Mouse (Mus musculus): ENCODE results near the gene Cpsf4. TPM values are rescaled to one million over a fixed set of nuclear protein-coding genes. Genes with fewer than 3 reads are reported as not detected.
"Not testable (repeated sequence)": the region's sequence is repeated elsewhere in the genome, so short reads cannot be mapped to it uniquely, and the experiment has no call there.

Gene Cpsf4
- polyA plus RNA-seq, 1 experiment from 2014 or later, result 90.8 TPM

DNA sequence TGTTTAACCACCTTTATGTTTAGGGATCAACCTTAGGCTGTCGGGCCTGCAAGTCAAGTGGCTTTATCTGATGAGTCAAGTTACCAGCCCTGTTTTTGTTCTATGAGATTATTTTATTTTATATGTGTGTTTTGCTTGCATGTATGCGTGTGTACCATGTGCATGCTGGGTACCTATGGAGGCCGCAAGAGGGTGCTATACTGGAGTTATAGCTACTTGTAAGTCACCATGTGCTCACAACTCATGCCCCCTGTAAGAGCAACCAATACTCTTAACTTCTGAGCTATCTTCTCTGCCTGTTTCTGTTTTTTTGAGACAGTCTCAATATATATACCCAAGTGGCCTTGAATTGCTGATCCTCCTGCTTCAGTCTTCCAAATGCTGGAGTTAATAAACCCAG lies 46.5 kb downstream of the Cpsf4 start:
- Histone ChIP-seq H3K4me1 (no peaks in the 10 kb centered on the region), H3K27ac (no peak overlapping the region), H3K27me3 (ENCODE audit: low read depth, poor library complexity, severe bottlenecking) (no peaks in the 10 kb centered on the region), H3K9me3 (replicated peaks) (no peaks in the 10 kb centered on the region), H3K4me3 (no peak overlapping the region), H3K36me3 (peaks cover 79% of the 10 kb centered on the region)
- no peak for DNase-seq (ENCODE audit: low spot score)
- WGBS, result 95% methylated on average over 3 of the region's 3 CpGs

DNA sequence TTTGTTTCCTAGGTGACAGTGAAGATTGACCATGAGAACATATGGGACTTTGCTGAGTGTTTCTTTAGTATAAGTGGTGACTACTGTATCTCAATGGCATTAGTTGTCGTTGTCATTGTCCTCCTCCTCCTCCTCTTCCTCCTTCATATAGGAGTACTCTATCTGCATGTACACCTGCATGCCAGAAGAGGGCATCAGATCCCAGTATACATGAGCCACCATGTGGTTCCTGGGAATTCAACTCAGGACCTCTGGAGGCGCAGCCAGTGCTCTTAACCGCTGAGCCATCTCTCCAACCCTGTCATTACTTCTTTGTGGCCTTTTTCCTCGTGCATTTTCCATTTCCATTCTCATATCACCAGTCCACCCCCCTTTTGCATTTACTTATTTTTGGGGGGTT lies 47.7 kb downstream of the Cpsf4 start:
- 70% methylated on average over 4 of the region's 4 CpGs for WGBS
- H3K36me3 ChIP-seq, result peaks cover 81% of the 10 kb centered on the region

GRCm38 (mm10) chr5:145217746-145218145 lies 50.7 kb downstream of the Cpsf4 start:
- no peaks in the 10 kb centered on the region for H3K9me3 ChIP-seq (replicated peaks)
- H3K36me3 ChIP-seq, result peaks cover 76% of the 10 kb centered on the region
- H3K27me3 ChIP-seq (ENCODE audit: low read depth, poor library complexity, severe bottlenecking), result no peaks in the 10 kb centered on the region
- H3K4me1 ChIP-seq, result no peaks in the 10 kb centered on the region
- no peak overlapping the region for H3K27ac ChIP-seq
- 89% methylated on average over 6 of the region's 6 CpGs for WGBS
- no peak for DNase-seq (ENCODE audit: low spot score)
- no peak overlapping the region for H3K4me3 ChIP-seq

More for the DNA sequence above, 47.7 kb downstream of the Cpsf4 start:
- no peak overlapping the region for H3K4me3 ChIP-seq
- no peak for DNase-seq (ENCODE audit: low spot score)
- no peaks in the 10 kb centered on the region for H3K9me3 ChIP-seq (replicated peaks)
- no peaks in the 10 kb centered on the region for H3K4me1 ChIP-seq
- H3K27me3 ChIP-seq (ENCODE audit: low read depth, poor library complexity, severe bottlenecking), result no peaks in the 10 kb centered on the region
- H3K27ac ChIP-seq, result no peak overlapping the region

DNA sequence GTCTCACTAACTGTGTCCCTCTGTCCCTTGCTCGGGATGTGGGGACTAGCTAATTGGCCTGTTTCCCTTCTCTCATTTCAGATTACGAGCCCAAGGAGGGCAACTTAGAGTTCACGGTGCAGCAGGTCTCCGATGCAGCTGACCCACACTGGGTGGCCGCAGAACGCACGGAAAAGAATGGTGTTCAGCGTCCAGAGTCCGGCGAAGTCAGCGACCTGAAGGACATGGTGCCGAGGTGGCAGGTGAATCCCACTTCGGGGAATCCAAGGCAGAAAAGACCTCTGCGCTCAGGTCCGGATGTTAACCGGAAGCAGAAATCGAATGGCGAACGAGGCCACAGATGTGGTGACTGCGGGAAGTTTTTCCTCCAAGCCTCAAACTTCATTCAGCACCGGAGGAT lies 51.2 kb downstream of the Cpsf4 start:
- H3K4me1 ChIP-seq, result no peaks in the 10 kb centered on the region
- no peak overlapping the region for H3K27ac ChIP-seq
- H3K9me3 ChIP-seq (replicated peaks), result no peaks in the 10 kb centered on the region
- no peak overlapping the region for H3K4me3 ChIP-seq
- WGBS, result 96% methylated on average over 21 of the region's 21 CpGs
- H3K36me3 ChIP-seq, result peaks cover 73% of the 10 kb centered on the region
- no peak for DNase-seq (ENCODE audit: low spot score)
- H3K27me3 ChIP-seq (ENCODE audit: low read depth, poor library complexity, severe bottlenecking), result no peaks in the 10 kb centered on the region

- Histone ChIP-seq H3K36me3 (peaks cover 69% of the 10 kb centered on the region), H3K4me1 (no peaks in the 10 kb centered on the region), H3K27ac (no peak overlapping the region), H3K9me3 (replicated peaks) (no peaks in the 10 kb centered on the region), H3K27me3 (ENCODE audit: low read depth, poor library complexity, severe bottlenecking) (no peaks in the 10 kb centered on the region), H3K4me3 (no peak overlapping the region)
- no peak for DNase-seq (ENCODE audit: low spot score)
- WGBS, result 95% methylated on average over 20 of the region's 20 CpGs
Observed at GRCm38 (mm10) chr5:145218671-145219070, 51.7 kb downstream of the Cpsf4 start.

DNA sequence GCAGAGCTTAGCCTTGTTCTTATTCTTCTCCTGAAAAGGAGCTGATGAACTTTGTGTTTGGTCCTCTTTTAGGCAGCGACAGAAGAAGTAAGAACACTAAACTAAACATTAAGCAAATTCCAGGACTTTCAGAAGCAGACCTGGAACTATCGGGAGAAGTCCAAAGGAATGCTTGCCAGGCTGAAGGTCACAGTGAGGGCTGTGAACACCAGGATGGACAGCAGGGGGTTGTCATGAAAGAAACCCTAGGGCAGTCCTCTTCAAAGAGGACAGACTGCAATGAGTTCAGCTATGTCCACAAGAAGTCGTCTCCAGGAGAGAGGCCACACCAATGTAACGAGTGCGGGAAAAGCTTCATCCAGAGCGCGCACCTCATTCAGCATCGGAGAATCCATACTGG lies 53.0 kb downstream of the Cpsf4 start:
- Histone ChIP-seq H3K4me1 (no peaks in the 10 kb centered on the region), H3K36me3 (peaks cover 56% of the 10 kb centered on the region), H3K9me3 (replicated peaks) (no peaks in the 10 kb centered on the region), H3K27ac (no peak overlapping the region), H3K4me3 (no peak overlapping the region), H3K27me3 (ENCODE audit: low read depth, poor library complexity, severe bottlenecking) (no peaks in the 10 kb centered on the region)
- no peak for DNase-seq (ENCODE audit: low spot score)
- WGBS, result 96% methylated on average over 8 of the region's 8 CpGs

DNA sequence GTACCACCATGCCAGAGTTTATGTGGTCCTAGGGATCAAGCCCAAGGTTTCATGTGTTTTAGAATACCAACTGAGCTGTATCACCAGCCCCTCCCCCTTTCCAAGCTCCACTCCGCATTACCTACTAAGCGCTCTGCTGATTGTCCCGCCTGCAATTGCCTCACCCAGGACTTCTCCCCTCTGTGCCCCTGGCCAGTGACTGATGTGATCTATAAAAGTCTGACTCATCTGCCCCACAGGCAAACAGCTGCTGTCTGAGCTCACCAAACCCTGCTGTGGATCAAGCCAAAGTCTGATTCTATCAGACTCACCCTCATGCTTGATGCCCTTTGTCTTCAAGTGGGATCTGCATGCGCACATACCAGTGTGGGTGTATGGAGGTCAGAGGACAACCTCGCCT lies 55.8 kb downstream of the Cpsf4 start:
- Histone ChIP-seq H3K27me3 (ENCODE audit: low read depth, poor library complexity, severe bottlenecking) (no peaks in the 10 kb centered on the region), H3K36me3 (peaks cover 46% of the 10 kb centered on the region), H3K4me3 (no peak overlapping the region), H3K4me1 (no peaks in the 10 kb centered on the region), H3K27ac (no peak overlapping the region), H3K9me3 (replicated peaks) (no peaks in the 10 kb centered on the region)
- WGBS, result 89% methylated on average over 5 of the region's 5 CpGs
- no peak for DNase-seq (ENCODE audit: low spot score)

DNA sequence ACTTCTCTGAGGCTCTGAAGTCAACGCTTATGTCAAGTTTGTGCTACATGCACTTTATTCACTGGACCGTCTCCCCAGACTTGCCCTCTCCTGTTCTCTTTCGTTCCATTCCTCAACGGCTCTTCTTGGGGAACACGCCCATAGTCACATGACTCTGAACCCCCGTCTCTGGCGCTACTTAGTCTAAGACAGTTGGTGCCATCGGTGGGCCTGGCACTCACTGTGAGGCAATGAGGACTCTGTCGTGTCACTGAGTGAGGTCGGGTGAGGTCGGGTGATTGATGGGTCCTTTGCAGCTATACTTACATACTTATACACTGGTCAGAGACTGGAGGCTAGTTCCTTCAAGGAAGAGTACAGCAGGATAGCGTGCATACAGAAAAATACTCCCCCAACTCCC lies 56.4 kb downstream of the Cpsf4 start:
- Histone ChIP-seq H3K4me3 (no peak overlapping the region), H3K9me3 (replicated peaks) (no peaks in the 10 kb centered on the region), H3K27ac (no peak overlapping the region), H3K4me1 (no peaks in the 10 kb centered on the region), H3K27me3 (ENCODE audit: low read depth, poor library complexity, severe bottlenecking) (no peaks in the 10 kb centered on the region), H3K36me3 (peaks cover 40% of the 10 kb centered on the region)
- DNase-seq (ENCODE audit: low spot score), result no peak
- 84% methylated on average over 12 of the region's 12 CpGs for WGBS

DNA sequence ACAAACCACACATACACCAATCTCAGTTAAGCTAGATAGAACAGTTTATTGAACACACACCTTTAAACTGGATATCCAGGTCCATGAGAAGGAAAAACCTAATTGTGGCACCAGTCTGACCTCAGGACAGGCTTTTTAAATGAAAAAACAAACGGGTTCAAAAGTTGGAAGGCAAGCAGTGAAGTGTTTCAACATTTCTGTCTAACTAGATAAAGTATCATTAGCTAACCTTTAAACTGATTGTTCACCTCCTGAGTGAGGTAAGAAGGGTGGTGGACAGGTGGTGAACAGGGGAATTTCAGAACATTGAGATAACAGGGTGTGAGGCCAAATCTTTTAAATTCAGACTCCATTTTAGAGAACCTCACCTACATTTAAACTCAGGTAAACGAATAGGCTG lies 59.4 kb downstream of the Cpsf4 start:
- H3K27ac ChIP-seq, result no peak overlapping the region
- no peak overlapping the region for H3K4me3 ChIP-seq
- H3K4me1 ChIP-seq, result peaks cover 5% of the 10 kb centered on the region
- no peaks in the 10 kb centered on the region for H3K9me3 ChIP-seq (replicated peaks)
- DNase-seq (ENCODE audit: low spot score), result no peak
- WGBS, result 69% methylated on average over 2 of the region's 2 CpGs
- no peaks in the 10 kb centered on the region for H3K27me3 ChIP-seq (ENCODE audit: low read depth, poor library complexity, severe bottlenecking)
- H3K36me3 ChIP-seq, result peaks cover 10% of the 10 kb centered on the region

DNA sequence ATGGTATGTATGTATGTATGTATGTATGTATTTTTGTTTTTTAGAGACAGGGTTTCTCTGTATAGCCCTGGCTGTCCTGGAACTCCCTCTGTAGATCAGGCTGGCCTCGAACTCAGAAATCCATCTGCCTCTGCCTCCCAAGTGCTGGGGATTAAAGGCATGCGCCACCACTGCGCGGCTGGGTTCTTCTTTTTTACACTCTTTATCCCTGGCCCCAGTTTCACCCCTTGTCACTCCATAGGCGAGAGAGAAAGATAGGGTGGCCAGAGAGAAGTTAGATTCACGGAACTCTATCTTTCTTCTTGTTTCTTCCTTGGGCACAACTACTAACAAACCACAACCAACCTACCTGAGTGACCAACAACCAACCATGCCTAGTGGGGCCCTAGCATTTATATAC lies 62.3 kb downstream of the Cpsf4 start:
- H3K27me3 ChIP-seq (ENCODE audit: low read depth, poor library complexity, severe bottlenecking), result not testable (repeated sequence)
- WGBS, result 81% methylated on average over 6 of the region's 6 CpGs

GRCm38 (mm10) chr5:145230641-145231040 lies 63.6 kb downstream of the Cpsf4 start:
- WGBS, result 90% methylated on average over 4 of the region's 4 CpGs
- Histone ChIP-seq H3K9me3 (replicated peaks) (no peaks in the 10 kb centered on the region), H3K4me1 (peaks cover 11% of the 10 kb centered on the region), H3K27me3 (ENCODE audit: low read depth, poor library complexity, severe bottlenecking) (no peaks in the 10 kb centered on the region), H3K27ac (no peak overlapping the region), H3K36me3 (peaks cover 25% of the 10 kb centered on the region), H3K4me3 (peak overlapping the region; percentile 91)
- no peak for DNase-seq (ENCODE audit: low spot score)

More for the DNA sequence above, 62.3 kb downstream of the Cpsf4 start:
- not testable (repeated sequence) for H3K4me3 ChIP-seq; DNase-seq (ENCODE audit: low spot score); H3K27ac ChIP-seq; H3K9me3 ChIP-seq (replicated peaks)
- Histone ChIP-seq H3K36me3 (peaks cover 12% of the 10 kb centered on the region), H3K4me1 (peaks cover 11% of the 10 kb centered on the region)

- peak; percentile 98 for DNase-seq (ENCODE audit: low spot score)
- peak within 1 kb of the TSS; percentile 91 for H3K4me3 ChIP-seq
- under 1% methylated on average over 42 of the region's 42 CpGs for WGBS
- peaks cover 33% of the 10 kb centered on the region for H3K36me3 ChIP-seq
- H3K9me3 ChIP-seq (replicated peaks), result no peaks in the 10 kb centered on the region
- H3K27me3 ChIP-seq (ENCODE audit: low read depth, poor library complexity, severe bottlenecking), result no peaks in the 10 kb centered on the region
- H3K4me1 ChIP-seq, result peaks cover 11% of the 10 kb centered on the region
- peak within 1 kb of the TSS; percentile 90 for H3K27ac ChIP-seq
Observed at GRCm38 (mm10) chr5:145231367-145231871, 64.4 kb downstream of the Cpsf4 start, which contains the start of gene Zfp655. Gene Zfp655, plus strand, starts transcription at chr5:145231715.
